Mouse (Mus musculus) splenic B cell, adult 2 months (primary cell): ENCODE measurements around the gene Gria1.

Experiments
- DNase-seq: peaks from one replicate; pipeline ENCODE4 v3.0.0-alpha.2; 2011; ENCODE audit warnings: low read depth, low spot score
- H3K27me3 ChIP-seq: 2 replicates; pipeline ENCODE4 v1.6.1; 2012; ENCODE audit warnings: mild to moderate bottlenecking, low read length, moderate library complexity, mixed read lengths; ENCODE audit not compliant: control insufficient read depth, poor library complexity, insufficient read depth, severe bottlenecking
- H3K36me3 ChIP-seq: 2 replicates; pipeline ENCODE4 v1.6.1; 2012; ENCODE audit warnings: mild to moderate bottlenecking, low read length, moderate library complexity, mixed read lengths; ENCODE audit not compliant: control insufficient read depth, poor library complexity, insufficient read depth, severe bottlenecking

Gene Gria1

DNA sequence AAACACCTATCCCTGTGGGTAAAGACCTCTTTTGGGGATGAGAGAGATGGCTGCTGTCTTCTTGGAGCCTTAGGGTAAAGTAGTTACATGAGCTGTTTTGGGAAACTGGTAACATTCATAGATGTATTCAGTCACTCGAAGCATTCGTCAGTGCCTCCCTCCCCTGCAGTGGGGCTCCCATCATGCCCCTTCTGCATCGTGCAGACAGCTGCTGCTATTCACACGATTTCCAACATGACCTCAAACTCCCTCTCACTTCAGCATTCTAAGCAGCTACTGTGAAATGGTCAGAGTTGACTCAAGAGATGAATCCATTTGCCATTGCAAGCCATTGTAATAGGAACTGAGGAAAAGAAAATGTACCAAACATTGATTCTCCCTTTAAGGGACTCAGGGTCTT is 11.2 kb downstream of the Gria1 start:
- DNase-seq, result no peak
- Histone ChIP-seq H3K36me3 (no peaks in the 10 kb centered on the region), H3K27me3 (no peaks in the 10 kb centered on the region)

DNA sequence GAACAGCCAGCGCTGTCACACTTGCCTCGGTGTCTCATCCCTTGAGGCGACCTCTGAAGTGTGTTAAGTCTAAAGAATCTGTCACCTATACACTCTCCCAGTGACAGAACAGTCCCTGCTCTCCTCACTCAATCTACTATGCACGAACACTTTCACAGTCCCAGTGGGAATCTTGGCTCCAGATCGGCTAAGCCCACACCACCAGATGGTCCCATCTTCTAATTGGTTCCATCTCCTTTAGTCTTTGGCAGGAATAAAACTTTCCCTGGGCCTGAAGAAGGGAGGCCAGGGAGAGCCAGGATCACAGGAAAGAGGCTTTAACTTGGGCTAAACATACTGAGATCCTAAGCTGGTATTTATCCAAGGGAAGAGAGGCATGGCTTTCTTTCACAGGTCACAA is 19.3 kb downstream of the Gria1 start:
- no peak for DNase-seq
- H3K27me3 ChIP-seq, result no peaks in the 10 kb centered on the region

DNA sequence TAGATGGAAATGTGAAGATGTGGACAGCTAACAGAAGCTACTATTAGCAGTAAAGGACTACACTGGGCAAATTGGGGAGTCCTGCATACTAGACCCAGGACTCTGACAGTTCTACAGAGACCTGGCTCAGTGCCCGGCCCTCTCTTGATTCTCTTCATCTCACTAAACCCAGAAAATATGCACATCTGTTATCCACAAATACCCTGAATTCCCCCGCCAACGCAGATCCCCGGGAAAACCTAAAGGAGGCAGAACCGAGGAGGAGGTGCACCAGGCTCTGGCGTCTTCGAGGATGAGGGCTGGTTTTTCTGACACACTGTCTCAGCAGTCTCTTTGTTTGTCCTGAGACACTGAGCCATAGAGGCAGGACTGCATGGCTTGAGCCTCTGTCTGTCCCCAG is 27.6 kb downstream of the Gria1 start:
- H3K27me3 ChIP-seq, result no peaks in the 10 kb centered on the region
- DNase-seq, result no peak
- no peaks in the 10 kb centered on the region for H3K36me3 ChIP-seq

More for the DNA sequence above, 19.3 kb downstream of the Gria1 start:
- no peaks in the 10 kb centered on the region for H3K36me3 ChIP-seq

DNA sequence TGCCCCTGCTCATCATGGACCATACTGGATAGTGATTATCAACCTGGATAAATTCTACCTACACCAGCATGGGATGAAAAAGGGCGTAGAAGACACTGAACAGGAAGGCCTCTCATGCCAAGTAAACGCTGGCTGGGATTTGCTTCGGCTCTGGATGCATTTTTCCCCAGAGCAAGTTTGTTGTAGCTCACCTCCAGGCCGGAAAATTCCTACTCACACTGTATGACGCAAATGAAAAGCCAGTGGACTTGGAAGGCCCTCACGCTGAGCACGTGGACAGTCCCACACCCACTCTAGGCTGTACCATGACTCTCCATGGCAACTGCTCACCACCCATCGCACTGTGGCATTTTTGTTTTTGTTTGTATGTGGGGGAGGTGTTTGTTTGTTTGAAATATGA is 28.1 kb downstream of the Gria1 start:
- H3K36me3 ChIP-seq, result no peaks in the 10 kb centered on the region
- DNase-seq, result no peak
- no peaks in the 10 kb centered on the region for H3K27me3 ChIP-seq

DNA sequence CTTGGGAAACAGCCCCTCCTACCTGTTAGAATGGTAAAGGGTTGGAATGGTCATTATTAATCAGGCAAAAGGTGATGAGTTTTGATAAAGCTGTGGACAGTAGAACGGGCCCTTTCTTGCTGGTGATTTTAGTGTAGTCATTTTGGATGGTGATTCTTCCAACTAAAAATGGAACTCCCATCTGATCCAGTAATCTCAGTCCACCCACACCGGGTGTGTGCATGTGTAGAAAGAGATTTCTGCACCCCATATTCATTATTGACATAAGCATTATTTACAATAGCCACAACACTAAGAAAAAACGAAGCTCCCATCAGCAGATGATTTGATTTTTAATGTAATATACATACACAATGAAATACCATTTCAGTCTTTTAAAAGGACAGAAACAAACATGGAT is 30.9 kb downstream of the Gria1 start:
- DNase-seq, result no peak
- Histone ChIP-seq H3K36me3 (no peaks in the 10 kb centered on the region), H3K27me3 (no peaks in the 10 kb centered on the region)

DNA sequence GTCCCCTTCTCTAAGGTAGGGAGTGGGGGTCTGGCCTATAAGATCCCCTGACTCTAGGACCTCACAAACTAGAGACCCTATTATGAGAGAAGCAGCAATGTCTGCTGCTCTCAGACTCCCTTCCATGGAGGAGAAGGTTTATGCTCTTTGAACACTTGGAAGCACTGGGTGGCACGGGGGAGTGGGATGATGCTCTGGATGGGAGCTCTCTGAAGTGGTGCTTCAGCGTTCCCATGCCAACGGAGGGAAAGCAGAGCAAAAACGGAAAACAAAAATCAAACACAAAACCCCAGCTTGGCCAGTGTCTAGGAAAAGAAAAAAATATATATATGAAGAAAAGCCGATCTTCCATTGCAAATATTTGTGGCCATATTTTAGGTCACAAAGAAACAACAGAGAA is 33.0 kb downstream of the Gria1 start:
- H3K36me3 ChIP-seq, result no peaks in the 10 kb centered on the region
- H3K27me3 ChIP-seq, result no peaks in the 10 kb centered on the region
- no peak for DNase-seq

DNA sequence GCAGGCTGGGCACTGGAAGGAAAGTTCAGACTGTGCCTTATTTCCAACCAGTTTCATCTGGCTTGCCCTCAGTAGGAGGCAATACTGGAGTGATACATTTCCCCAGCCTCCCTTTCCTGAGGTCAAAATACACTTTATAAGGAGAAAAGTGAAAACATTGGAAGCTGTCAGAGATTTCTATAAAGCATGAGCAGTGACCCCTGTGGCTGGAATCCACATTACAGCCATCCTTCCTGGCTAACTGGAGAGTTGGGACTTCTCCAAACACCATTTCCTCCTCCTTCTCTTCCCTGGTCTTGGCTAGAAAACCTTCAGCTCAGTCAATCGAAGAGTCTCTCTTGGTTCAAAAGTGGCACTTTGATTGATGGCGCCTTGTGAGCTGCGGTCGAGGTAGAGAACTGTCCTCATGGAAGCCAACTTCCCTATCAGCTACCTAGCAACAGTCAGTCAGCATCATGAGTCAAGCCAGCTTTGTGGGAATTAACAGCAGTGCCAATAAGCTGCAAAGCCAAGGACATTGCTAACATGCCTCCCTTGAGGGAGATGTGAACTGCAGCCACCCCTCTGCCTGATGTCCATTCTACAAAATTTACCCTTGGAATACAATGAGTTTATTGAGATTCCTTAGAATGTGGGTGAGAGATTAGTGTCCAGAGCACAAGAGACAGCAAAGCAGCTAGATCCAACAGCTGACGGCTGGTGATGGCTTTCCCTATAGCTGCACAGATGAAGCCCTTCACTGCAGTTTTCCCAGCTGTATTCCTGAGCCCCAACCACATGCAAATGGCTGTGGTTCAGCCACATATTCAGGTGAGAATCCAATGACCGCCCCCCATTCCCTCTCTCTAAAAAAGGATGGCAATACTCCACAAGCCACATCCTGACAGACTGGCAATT is 40.7 kb downstream of the Gria1 start:
- H3K36me3 ChIP-seq, result no peaks in the 10 kb centered on the region
- DNase-seq, result no peak

DNA sequence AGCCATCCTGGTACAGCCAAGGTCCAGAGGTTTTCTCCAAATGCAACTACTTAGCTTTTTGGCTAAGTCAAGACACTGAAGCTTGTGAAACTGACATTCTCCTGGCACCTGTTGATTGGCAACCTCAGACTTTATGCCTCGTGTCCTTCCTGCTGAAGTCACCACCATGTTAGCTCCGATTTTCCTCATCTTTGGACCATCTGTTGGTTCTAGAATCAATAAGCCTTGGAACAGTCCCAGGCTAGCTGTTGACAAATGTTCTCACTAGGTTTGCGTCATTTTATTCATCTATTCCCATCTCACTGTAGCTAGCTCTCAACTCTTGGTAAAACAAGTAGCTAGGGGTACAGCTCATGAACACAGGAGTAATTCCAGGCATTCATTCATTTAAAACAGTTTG is 51.3 kb downstream of the Gria1 start:
- Histone ChIP-seq H3K36me3 (no peaks in the 10 kb centered on the region), H3K27me3 (no peaks in the 10 kb centered on the region)
- no peak for DNase-seq

More for the DNA sequence above, 40.7 kb downstream of the Gria1 start:
- H3K27me3 ChIP-seq, result no peaks in the 10 kb centered on the region

DNA sequence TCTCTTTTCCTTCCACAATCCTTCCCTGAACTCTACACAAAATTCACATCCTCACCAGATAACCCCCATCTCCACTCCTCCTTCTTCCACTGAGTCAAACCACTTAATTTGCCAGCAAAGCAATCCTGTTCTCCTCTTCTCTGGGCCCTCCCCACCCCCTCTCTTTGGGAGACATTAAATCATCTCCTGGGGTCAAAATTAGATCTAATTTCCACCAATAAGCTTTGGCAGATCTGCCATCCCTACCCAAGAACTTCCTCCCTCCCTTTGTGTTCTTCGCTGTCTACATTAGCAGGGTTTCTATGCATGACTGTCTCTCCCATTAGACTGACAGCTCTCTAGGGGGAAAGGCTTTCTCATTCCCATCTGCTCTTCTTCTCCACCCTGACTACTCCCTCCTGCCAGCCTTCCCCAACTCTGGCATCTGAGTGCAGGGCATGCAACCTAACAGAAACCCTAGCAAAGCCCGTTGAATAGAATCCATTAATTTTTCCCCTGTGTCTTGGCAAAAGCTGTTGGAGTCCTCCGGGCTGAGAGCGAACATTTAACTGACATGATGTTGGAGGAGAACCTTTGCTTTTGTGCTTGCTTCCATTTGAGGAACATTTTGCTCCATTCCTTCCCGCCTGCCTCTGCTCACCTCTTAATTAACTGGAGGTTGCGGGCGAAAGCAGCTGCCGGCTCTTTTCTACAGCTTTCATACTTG is 59.2 kb downstream of the Gria1 start:
- Histone ChIP-seq H3K36me3 (no peaks in the 10 kb centered on the region), H3K27me3 (no peaks in the 10 kb centered on the region)
- DNase-seq, result no peak

DNA sequence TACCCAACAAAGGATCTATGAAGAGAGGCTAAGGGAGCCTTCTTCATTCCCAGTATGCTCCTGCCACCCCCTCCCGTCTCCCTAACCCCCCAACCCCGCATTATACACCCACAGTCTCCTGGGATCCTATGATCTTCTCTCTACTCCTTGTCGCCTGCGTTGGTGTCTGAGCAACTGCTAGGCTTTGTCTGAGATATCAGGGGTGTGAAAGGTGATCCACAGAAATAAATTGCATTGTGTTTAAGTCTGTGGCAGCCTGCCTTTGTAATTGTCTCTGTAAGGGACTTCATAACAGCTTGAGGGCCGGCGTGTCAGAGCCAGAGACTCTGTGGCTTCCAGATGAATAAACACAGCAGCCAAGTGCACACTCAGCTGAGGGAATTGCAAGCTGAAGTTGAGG is 61.0 kb downstream of the Gria1 start:
- no peak for DNase-seq
- H3K27me3 ChIP-seq, result no peaks in the 10 kb centered on the region
- no peaks in the 10 kb centered on the region for H3K36me3 ChIP-seq

DNA sequence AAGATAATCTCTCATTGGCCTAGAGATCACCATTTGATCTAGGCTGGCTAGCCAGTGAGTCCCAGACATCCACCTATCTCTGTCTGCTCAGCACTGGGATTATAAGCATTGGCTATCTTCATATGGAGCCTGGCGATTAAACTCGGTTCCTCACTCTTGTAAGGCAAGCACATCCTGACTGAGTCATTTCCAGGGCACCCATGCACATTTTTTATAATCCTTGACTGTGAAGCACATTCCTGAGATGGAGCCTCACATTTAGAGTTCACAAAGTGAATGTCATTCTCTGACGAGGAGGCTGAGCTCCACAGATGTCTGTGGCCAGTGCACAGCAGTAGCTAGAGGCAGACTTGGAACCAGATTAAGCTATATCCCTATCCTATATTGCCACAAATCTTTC is 68.2 kb downstream of the Gria1 start:
- no peak for DNase-seq
- Histone ChIP-seq H3K36me3 (no peaks in the 10 kb centered on the region), H3K27me3 (no peaks in the 10 kb centered on the region)

DNA sequence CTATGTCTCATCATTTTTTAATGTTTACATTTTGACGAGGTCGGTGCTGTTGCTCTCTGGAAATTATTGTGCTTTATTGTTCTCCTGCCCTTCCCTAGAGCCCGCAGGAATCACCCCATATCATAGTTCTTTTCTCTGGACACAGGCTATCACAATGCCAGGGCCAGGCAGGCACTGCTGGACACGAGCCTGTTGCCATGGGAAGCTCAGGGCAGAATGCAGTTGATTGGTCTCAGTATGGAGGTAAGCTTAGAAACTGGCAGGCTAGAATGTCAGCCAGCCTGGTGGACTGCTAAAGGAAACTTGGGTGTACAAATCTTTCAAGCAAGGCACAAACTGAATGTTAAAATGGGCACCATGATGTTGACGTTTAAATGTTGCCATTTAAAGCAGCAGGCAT is 78.3 kb downstream of the Gria1 start:
- no peak for DNase-seq
- H3K27me3 ChIP-seq, result no peaks in the 10 kb centered on the region

DNA sequence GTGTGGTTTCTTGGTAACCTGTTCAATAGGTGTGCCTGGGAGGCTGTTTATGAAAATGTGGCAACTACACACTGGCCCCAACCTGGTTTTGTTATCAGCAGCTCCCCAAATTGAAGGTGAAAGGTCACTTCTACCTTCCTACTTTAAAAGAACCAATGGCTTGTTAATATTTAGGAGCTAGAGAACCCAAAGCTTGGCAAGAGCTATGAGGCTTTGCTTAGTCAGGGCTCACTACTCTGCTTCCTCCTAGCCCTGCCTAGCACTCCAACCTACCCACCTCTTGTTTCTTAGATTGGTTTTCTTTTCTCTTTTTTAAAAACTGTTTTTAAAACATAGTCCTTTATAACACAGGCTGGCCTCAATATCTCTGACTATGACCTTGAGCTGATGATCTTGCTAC is 79.5 kb downstream of the Gria1 start:
- DNase-seq, result no peak
- H3K36me3 ChIP-seq, result no peaks in the 10 kb centered on the region
- H3K27me3 ChIP-seq, result no peaks in the 10 kb centered on the region

More for the DNA sequence above, 78.3 kb downstream of the Gria1 start:
- H3K36me3 ChIP-seq, result no peaks in the 10 kb centered on the region

DNA sequence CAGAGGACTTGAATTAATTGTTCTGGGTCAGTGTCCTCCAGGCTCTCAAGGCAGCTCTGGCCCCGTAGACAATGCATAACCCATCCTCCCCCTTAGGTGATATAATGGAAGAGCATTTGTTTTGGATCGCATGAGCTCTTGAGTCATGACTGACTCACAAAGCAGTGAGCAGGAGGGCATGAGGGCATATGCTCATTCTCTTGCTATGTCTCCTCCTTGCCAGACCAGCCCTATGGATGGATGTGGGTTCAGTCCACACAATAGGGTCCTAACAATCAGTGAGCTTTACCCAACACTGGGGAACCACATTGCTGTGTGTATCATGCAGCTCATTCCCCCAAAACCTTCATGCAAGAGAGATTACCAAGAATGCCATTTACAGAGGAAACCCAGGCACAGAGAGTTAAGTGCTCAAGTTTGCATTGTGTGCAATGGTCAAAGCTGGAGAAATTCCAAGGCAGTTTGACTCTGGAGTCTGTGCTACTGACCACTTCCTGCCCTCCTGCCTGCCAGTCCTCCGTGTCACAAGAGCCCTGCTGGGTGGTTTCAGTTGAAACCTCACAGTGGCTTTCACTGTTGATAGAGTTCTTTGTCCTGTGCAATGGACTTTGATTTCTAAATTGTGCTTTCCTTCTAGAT is 80.2 kb downstream of the Gria1 start:
- DNase-seq, result no peak
- no peaks in the 10 kb centered on the region for H3K27me3 ChIP-seq
- no peaks in the 10 kb centered on the region for H3K36me3 ChIP-seq

DNA sequence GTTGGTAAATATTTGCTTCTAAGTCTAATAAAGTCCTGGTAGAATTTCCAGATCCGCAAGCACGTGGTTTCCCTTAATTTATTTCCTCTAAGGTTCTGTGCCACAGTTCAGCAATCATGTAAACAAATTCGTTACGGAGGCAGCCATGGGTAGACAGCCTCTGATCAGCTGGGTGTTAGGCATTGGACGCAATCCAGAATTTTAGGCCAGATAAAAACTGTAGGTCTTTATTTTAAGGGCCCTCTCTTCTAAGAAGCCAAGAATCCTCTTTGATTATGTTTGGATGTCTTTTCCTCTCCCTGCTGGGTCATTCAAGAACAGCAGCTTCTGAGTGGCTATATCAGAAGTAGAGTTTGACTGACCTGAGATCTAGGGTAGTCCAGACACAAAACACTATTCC is 89.3 kb downstream of the Gria1 start:
- Histone ChIP-seq H3K36me3 (no peaks in the 10 kb centered on the region), H3K27me3 (no peaks in the 10 kb centered on the region)
- no peak for DNase-seq
